ENCODE assay signal across 9 mouse cellular contexts in the genomic region with DNA sequence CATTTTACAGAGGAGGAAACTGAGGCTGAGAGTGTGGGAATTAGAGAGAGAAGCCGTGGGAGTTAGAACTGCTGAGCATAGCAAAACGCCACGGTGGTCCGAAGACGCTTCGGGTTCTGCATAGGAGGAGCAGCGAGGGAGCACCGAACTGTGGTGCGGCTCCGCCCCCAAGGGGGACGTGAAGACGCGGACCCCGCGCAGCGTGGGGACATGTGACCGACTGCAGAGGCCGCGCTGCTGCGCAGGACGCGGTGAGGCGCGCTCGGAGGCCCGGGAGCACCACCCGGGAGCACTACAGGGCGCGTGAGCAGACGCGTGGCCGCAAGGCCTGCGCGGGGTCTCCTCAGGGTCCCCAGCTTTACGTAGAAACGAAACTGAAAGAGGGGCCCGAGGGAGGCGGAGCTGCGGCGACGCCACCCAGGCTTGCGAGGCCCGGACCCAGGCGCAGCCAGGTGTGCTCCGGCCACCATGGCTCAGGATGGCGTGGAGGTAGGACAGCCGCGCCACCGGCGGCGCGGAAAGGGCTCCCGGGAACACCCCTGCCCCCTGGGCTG. TPM values are rescaled to one million over a fixed set of nuclear protein-coding genes. Genes with fewer than 3 reads are reported as not detected.
DNase-seq lines count a peak whose midpoint lies in the region; ATAC-seq lines count a peak whose summit lies in the region.
"Had no signal": no experiment of that assay in that cellular context is flagged by ENCODE, and none has a peak within 500 bp of the region (broad histone marks: within the 10 kb centered on the region; RNA-seq: fewer than 3 reads in every experiment).

A gene (plus strand): TSS at position 195 of the 554 bp plus-strand sequence.

- peak; percentile 68 to 72 for DNase-seq in heart, adult 18-20 months
- DNase-seq in heart, postnatal 25 days (ENCODE audit: low spot score) = no peak
- DNase-seq in frontal cortex, postnatal 10 days (ENCODE audit: low spot score in 2 of 2) = peak; percentile 70 to 77
- peak; percentile 71 for DNase-seq in induced T-regulatory cell, adult 2 months (ENCODE audit: low read depth)
- peak; percentile 87 to 88 for DNase-seq in left cerebral cortex, postnatal 25 days (ENCODE audit: low spot score in 2 of 2)
- DNase-seq in spleen, postnatal 36 days (ENCODE audit: low spot score in 2 of 2) = peak; percentile 51 to 65

- H3K9me3 ChIP-seq in megakaryocyte, embryonic 14.5 days = no peaks in the 10 kb centered on the region
- H3K9me3 ChIP-seq: G1E had no signal

- H3K27me3 ChIP-seq in megakaryocyte, embryonic 14.5 days (replicated peaks) = peaks cover 21% of the 10 kb centered on the region

- peaks cover 36% of the 10 kb centered on the region for H3K36me3 ChIP-seq in megakaryocyte, embryonic 14.5 days (replicated peaks; ENCODE audit: low read length)
- H3K36me3 ChIP-seq: G1E had no signal

- H3K4me3 ChIP-seq in megakaryocyte, embryonic 14.5 days (replicated peaks) = peak within 1 kb of the TSS; percentile 95

- intact Hi-C loops in heart, postnatal 25 days (cut with DNase I) = no loop called here
- intact Hi-C loops in left cerebral cortex, postnatal 25 days (cut with DNase I) = loop anchor here (10.0 kb wide), 1 partner anchor 214 kb away; a partner anchor contains a TSS

- peak; percentile 73 for ATAC-seq in cerebellum, adult (ENCODE audit: insufficient number of reproducible peaks, low FRiP score, low TSS enrichment)

- H3K4me1 ChIP-seq in megakaryocyte, embryonic 14.5 days = peaks cover 44% of the 10 kb centered on the region

RNA-seq across cellular contexts. Expression of the gene that starts here (rescaled TPM):
- total RNA-seq in heart, adult 18-20 months (2021) = 1 to 10 TPM; 3.9 to 4.0 TPM
- total RNA-seq in heart, postnatal 25 days (2021) = 1 to 10 TPM; 4.0 to 4.2 TPM
- 10 to 100 TPM; 60.1 to 69.1 TPM for total RNA-seq in left cerebral cortex, postnatal 25 days (2021)
- 39.0 and 51.7 TPM in 2 replicates for polyA plus RNA-seq in megakaryocyte, embryonic 14.5 days (2012; ENCODE audit: insufficient read depth, low replicate concordance)

Comparison
In these comparisons a context has a peak if more than half of its experiments do, and no peak if none do; other contexts are left out.
1. RNA of the gene that starts here (total RNA-seq): 60.1 to 69.1 TPM in left cerebral cortex, postnatal 25 days; 4.0 to 4.2 TPM in heart, postnatal 25 days and 3.9 to 4.0 TPM in heart, adult 18-20 months; every median in the first group is over 10 times any median in the second.